Mouse (Mus musculus) megakaryocyte, embryonic 14.5 days (primary cell): ENCODE measurements around the gene Grap.

Experiments used
- FLI1 ChIP-seq: IDR thresholded peaks from 2 replicates; pipeline ENCODE4 v1.6.1; 2012; ENCODE audit warnings: low read length, inconsistent platforms, mixed read lengths
- GATA1 ChIP-seq: IDR thresholded peaks from 3 replicates; pipeline ENCODE4 v1.6.1; 2012; ENCODE audit warnings: mixed read lengths, low read length, inconsistent platforms, borderline replicate concordance

- TF ChIP-seq FLI1: no peak
- no peak for TF ChIP-seq GATA1
Observed at GRCm38 (mm10) chr11:61619791-61620241, 33.2 kb upstream of the Grap start.
